ENCODE assay signal across 8 mouse cellular contexts in genomic region chr5:143269363-143270150, GRCm38 (mm10). TPM values are rescaled to one million over a fixed set of nuclear protein-coding genes. Genes with fewer than 3 reads are reported as not detected.
A peak's percentile ranks its signal among the peaks of the same experiment; 100 is the strongest.
DNase-seq lines count a peak whose midpoint lies in the region; ATAC-seq and TF ChIP-seq lines count a peak whose summit lies in the region.

TSS of gene Zfp316 (minus strand) at chr5:143270022.

- under 1% methylated on average over 77 of the region's 79 CpGs for WGBS in forebrain, embryonic 10.5 days
- WGBS in heart, embryonic 13.5 days = under 1% methylated on average over 70 of the region's 79 CpGs
- WGBS in kidney, postnatal 0 days = under 1% methylated on average over 69 of the region's 79 CpGs
- WGBS in liver, embryonic 12.5 days (ENCODE audit: insufficient replicate concordance) = 2% methylated on average over 79 of the region's 79 CpGs
- under 1% methylated on average over 66 of the region's 79 CpGs for WGBS in stomach, embryonic 14.5 days

- H3K27me3 ChIP-seq in forebrain, embryonic 10.5 days (ENCODE audit: poor library complexity, severe bottlenecking) = no peaks in the 10 kb centered on the region
- H3K27me3 ChIP-seq in heart, embryonic 13.5 days (replicated peaks) = peaks cover 4% of the 10 kb centered on the region
- no peaks in the 10 kb centered on the region for H3K27me3 ChIP-seq in kidney, postnatal 0 days (ENCODE audit: insufficient read depth, low read length)
- H3K27me3 ChIP-seq in liver, embryonic 12.5 days (replicated peaks) = peaks cover 50% of the 10 kb centered on the region
- no peaks in the 10 kb centered on the region for H3K27me3 ChIP-seq in stomach, embryonic 14.5 days (ENCODE audit: control insufficient read depth, insufficient read depth, low read length)

- H3K4me2 ChIP-seq in heart, embryonic 13.5 days = peak within 1 kb of the TSS; percentile 91
- H3K4me2 ChIP-seq in kidney, postnatal 0 days (ENCODE audit: low read length) = peak within 1 kb of the TSS; percentile 96
- peak within 1 kb of the TSS; percentile 86 for H3K4me2 ChIP-seq in liver, embryonic 12.5 days
- peak within 1 kb of the TSS; percentile 92 for H3K4me2 ChIP-seq in stomach, embryonic 14.5 days (replicated peaks; ENCODE audit: low read depth, low read length)

- H3K4me1 ChIP-seq in bone marrow macrophage, adult 2 months (ENCODE audit: control insufficient read depth, insufficient read depth, low read length) = peaks cover 18% of the 10 kb centered on the region
- H3K4me1 ChIP-seq in forebrain, embryonic 10.5 days = peaks cover 26% of the 10 kb centered on the region
- H3K4me1 ChIP-seq in heart, embryonic 13.5 days = peaks cover 40% of the 10 kb centered on the region
- no peaks in the 10 kb centered on the region; the same call in 1 of the 2 replicates for H3K4me1 ChIP-seq in kidney, postnatal 0 days (replicated peaks; ENCODE audit: insufficient read depth, low read length)
- H3K4me1 ChIP-seq in liver, embryonic 12.5 days = peaks cover 19% of the 10 kb centered on the region
- 0 out of 2 replicates have a peak, but pooled peaks cover 6% of the 10 kb centered on the region for H3K4me1 ChIP-seq in stomach, embryonic 14.5 days (ENCODE audit: control insufficient read depth, insufficient read depth, low read length)

- DNase-seq in B cell, adult 2 months = peak; percentile 63 to 67
- peak; percentile 61 for DNase-seq in forebrain, embryonic 10.5 days (ENCODE audit: extremely low spot score, low spot score)
- peak; percentile 73 for DNase-seq in kidney, postnatal 0 days (ENCODE audit: low spot score)
- DNase-seq in natural killer cell, adult 2 months (ENCODE audit: low spot score in 2 of 2) = peak; percentile 48 to 53

- ATAC-seq in heart, embryonic 13.5 days (ENCODE audit: extremely low read depth, insufficient number of reproducible peaks, low FRiP score, low TSS enrichment) = peak; percentile 62; the same call in 1 of the 2 replicates
- peak; percentile 85 for ATAC-seq in kidney, postnatal 0 days (replicated peaks; ENCODE audit: low FRiP score, low read depth)
- peak; percentile 58 for ATAC-seq in liver, embryonic 12.5 days
- ATAC-seq in stomach, embryonic 14.5 days (ENCODE audit: insufficient number of reproducible peaks, insufficient read depth, low FRiP score, low read depth) = peak; percentile 83

- peaks cover 9% of the 10 kb centered on the region for H3K36me3 ChIP-seq in forebrain, embryonic 10.5 days (replicated peaks)
- peaks cover under 1% of the 10 kb centered on the region; the same call in 1 of the 2 replicates for H3K36me3 ChIP-seq in heart, embryonic 13.5 days
- H3K36me3 ChIP-seq in kidney, postnatal 0 days (ENCODE audit: insufficient read depth, low read length) = no peaks in the 10 kb centered on the region
- no peaks in the 10 kb centered on the region for H3K36me3 ChIP-seq in liver, embryonic 12.5 days
- no peaks in the 10 kb centered on the region for H3K36me3 ChIP-seq in stomach, embryonic 14.5 days (ENCODE audit: control insufficient read depth, insufficient read depth, low read length)

- H3K4me3 ChIP-seq in bone marrow macrophage, adult 2 months (ENCODE audit: insufficient read depth, low read length) = peak within 1 kb of the TSS; percentile 92
- peak within 1 kb of the TSS; percentile 99 for H3K4me3 ChIP-seq in forebrain, embryonic 10.5 days
- peak within 1 kb of the TSS; percentile 93 for H3K4me3 ChIP-seq in heart, embryonic 13.5 days
- H3K4me3 ChIP-seq in kidney, postnatal 0 days (replicated peaks; ENCODE audit: low read depth, low read length) = peak within 1 kb of the TSS; percentile 97
- H3K4me3 ChIP-seq in liver, embryonic 12.5 days = peak within 1 kb of the TSS; percentile 72
- H3K4me3 ChIP-seq in stomach, embryonic 14.5 days (ENCODE audit: low read depth, low read length) = peak within 1 kb of the TSS; percentile 73

- TF ChIP-seq CTCF in bone marrow macrophage, adult 2 months (IDR thresholded peaks at IDR 0.05; ENCODE audit: low read depth, low read length) = no peak
- TF ChIP-seq CTCF in kidney, postnatal 0 days (IDR thresholded peaks at IDR 0.05; ENCODE audit: low read depth) = 0 out of 2 replicates have a peak, but pooled peaks have one; percentile 4

- H3K9me3 ChIP-seq in forebrain, embryonic 10.5 days = no peaks in the 10 kb centered on the region
- no peaks in the 10 kb centered on the region for H3K9me3 ChIP-seq in heart, embryonic 13.5 days
- H3K9me3 ChIP-seq in kidney, postnatal 0 days (replicated peaks; ENCODE audit: low read length) = no peaks in the 10 kb centered on the region
- no peaks in the 10 kb centered on the region for H3K9me3 ChIP-seq in liver, embryonic 12.5 days (replicated peaks)
- H3K9me3 ChIP-seq in stomach, embryonic 14.5 days (ENCODE audit: control insufficient read depth, low read depth, low read length) = no peaks in the 10 kb centered on the region

- no peak for TF ChIP-seq POLR2A in bone marrow macrophage, adult 2 months (IDR thresholded peaks at IDR 0.05; ENCODE audit: borderline replicate concordance, low read depth, low read length)

- H3K27ac ChIP-seq in bone marrow macrophage, adult 2 months (ENCODE audit: insufficient read depth, low read depth, low read length) = no peak within 1 kb of the TSS
- peak within 1 kb of the TSS; percentile 97 for H3K27ac ChIP-seq in forebrain, embryonic 10.5 days
- peak within 1 kb of the TSS; percentile 73 for H3K27ac ChIP-seq in heart, embryonic 13.5 days (replicated peaks)
- peak within 1 kb of the TSS; percentile 81 for H3K27ac ChIP-seq in kidney, postnatal 0 days
- H3K27ac ChIP-seq in liver, embryonic 12.5 days = peak within 1 kb of the TSS; percentile 65; the same call in 1 of the 2 replicates
- peak within 1 kb of the TSS; percentile 15; the same call in 1 of the 2 replicates for H3K27ac ChIP-seq in stomach, embryonic 14.5 days (ENCODE audit: low read length)

- peak within 1 kb of the TSS; percentile 96 for H3K9ac ChIP-seq in heart, embryonic 13.5 days
- H3K9ac ChIP-seq in kidney, postnatal 0 days (ENCODE audit: low read depth, low read length) = peak within 1 kb of the TSS; percentile 88
- H3K9ac ChIP-seq in liver, embryonic 12.5 days = peak within 1 kb of the TSS; percentile 62
- peak within 1 kb of the TSS; percentile 73 for H3K9ac ChIP-seq in stomach, embryonic 14.5 days (replicated peaks; ENCODE audit: low read depth, low read length)

RNA-seq across cellular contexts. Expression of gene Zfp316, which starts in this region (rescaled TPM):
- polyA plus RNA-seq in bone marrow macrophage, adult 2 months (2012; ENCODE audit: insufficient read depth, insufficient read length, missing spikeins) = 1.7 and 2.9 TPM in 2 replicates
- polyA plus RNA-seq in forebrain, embryonic 10.5 days (2016; fragmentation: Nextera tagmentation; extraction: Ambion mirVana) = 3.1 and 3.4 TPM in 2 replicates
- 1.5 and 1.8 TPM in 2 replicates for polyA plus RNA-seq in heart, embryonic 13.5 days (2015; fragmentation: Nextera tagmentation; extraction: Ambion mirVana)
- polyA plus RNA-seq in kidney, postnatal 0 days (2015; fragmentation: Nextera tagmentation; extraction: Ambion mirVana) = 3.1 and 3.4 TPM in 2 replicates
- 0.78 and 1.0 TPM in 2 replicates for polyA plus RNA-seq in liver, embryonic 12.5 days (2016; fragmentation: Nextera tagmentation; extraction: Ambion mirVana)
- polyA plus RNA-seq in stomach, embryonic 14.5 days (2014; fragmentation: Nextera tagmentation; extraction: Ambion mirVana) = 1.5 and 1.7 TPM in 2 replicates
